Mouse (Mus musculus) MEL (cell line): ENCODE data around the gene Mobp. TPM values are rescaled to one million over a fixed set of nuclear protein-coding genes. Genes with fewer than 3 reads are reported as not detected.

Experiments
- DNase-seq: peaks from one replicate; pipeline ENCODE4 v3.0.0; 2011; ENCODE audit warnings: low read depth, low spot score
- H3K27ac ChIP-seq: 2 replicates; pipeline ENCODE4 v1.5.1; 2012; ENCODE audit warnings: low read depth, mild to moderate bottlenecking, control low read depth, low read length, moderate library complexity; ENCODE audit not compliant: control insufficient read depth
- H3K27me3 ChIP-seq, 2 experiments: fragments of 150-350 bp in 1 of 2; sonication (generic) in 1 of 2; 2 replicates each; pipeline ENCODE4 v1.6.1; 2012; ENCODE audit warnings: low read length in 2 of 2, mild to moderate bottlenecking in 2 of 2, improper control_type of control experiment in 1 of 2, moderate library complexity in 1 of 2; ENCODE audit not compliant: insufficient read depth in 2 of 2, control insufficient read depth in 1 of 2
- H3K36me3 ChIP-seq, 2 experiments: 2 replicates each; pipeline ENCODE4 v1.6.1; 2012 to 2014; ENCODE audit warnings: low read length in 2 of 2, improper control_type of control experiment in 1 of 2, inconsistent platforms in 1 of 2, mild to moderate bottlenecking in 1 of 2; ENCODE audit not compliant: insufficient read depth in 2 of 2, control insufficient read depth in 1 of 2
- H3K4me1 ChIP-seq, 2 experiments: fragments of 150-350 bp in 1 of 2; sonication (generic) in 1 of 2; 2 replicates each; pipeline ENCODE4 v1.6.1; 2012; ENCODE audit warnings: low read length in 2 of 2, improper control_type of control experiment in 1 of 2, mild to moderate bottlenecking in 1 of 2; ENCODE audit not compliant: insufficient read depth in 2 of 2, control insufficient read depth in 1 of 2
- H3K4me3 ChIP-seq, 2 experiments: fragments of 150-350 bp in 1 of 2; sonication (generic) in 1 of 2; 2 replicates each; pipeline ENCODE4 v1.5.1; 2012; ENCODE audit warnings: low read depth in 2 of 2, low read length in 2 of 2, mild to moderate bottlenecking in 2 of 2, moderate library complexity in 2 of 2, control low read depth in 1 of 2, improper control_type of control experiment in 1 of 2; ENCODE audit not compliant: control insufficient read depth in 1 of 2, insufficient read depth in 1 of 2
- H3K79me2 ChIP-seq: 2 replicates; pipeline ENCODE4 v1.6.1; 2012; ENCODE audit warnings: mild to moderate bottlenecking, low read length, moderate library complexity; ENCODE audit not compliant: control insufficient read depth, poor library complexity, insufficient read depth
- H3K9ac ChIP-seq: 2 replicates; pipeline ENCODE4 v1.6.1; 2012; ENCODE audit warnings: low read depth, mild to moderate bottlenecking, control low read depth, low read length, moderate library complexity; ENCODE audit not compliant: control insufficient read depth, poor library complexity, severe bottlenecking
- H3K9me3 ChIP-seq: fragments of 150-350 bp; sonication (generic); replicated peaks from 2 replicates; pipeline ENCODE4 v1.6.1; 2012; ENCODE audit warnings: mild to moderate bottlenecking, low read length, improper control_type of control experiment, moderate library complexity; ENCODE audit not compliant: insufficient read depth
- BHLHE40 ChIP-seq: IDR thresholded peaks from 2 replicates; pipeline ENCODE4 v1.6.1; 2012; ENCODE audit warnings: low read depth, mild to moderate bottlenecking, inconsistent platforms, low read length, improper control_type of control experiment, borderline replicate concordance
- CHD1 ChIP-seq: IDR thresholded peaks from 2 replicates; pipeline ENCODE4 v1.6.1; 2012; ENCODE audit warnings: low read depth, mild to moderate bottlenecking, inconsistent platforms, low read length, improper control_type of control experiment
- CHD2 ChIP-seq: IDR thresholded peaks from 2 replicates; pipeline ENCODE4 v1.6.1; 2011; ENCODE audit warnings: low read length, improper control_type of control experiment
- CTCF ChIP-seq, 3 experiments: IDR thresholded peaks in 2 of 3; conservative IDR thresholded peaks in 1 of 3; 2 replicates each; pipeline ENCODE4 v1.5.1; 2011 to 2012; ENCODE audit warnings: low read length in 3 of 3, low read depth in 2 of 3, mild to moderate bottlenecking in 2 of 3, improper control_type of control experiment in 1 of 3, inconsistent platforms in 1 of 3, mixed read lengths in 1 of 3, moderate library complexity in 1 of 3; ENCODE audit not compliant: control insufficient read depth in 1 of 3, insufficient read depth in 1 of 3, poor library complexity in 1 of 3, severe bottlenecking in 1 of 3
- E2F4 ChIP-seq: IDR thresholded peaks from 2 replicates; pipeline ENCODE4 v1.6.1; 2011; ENCODE audit warnings: low read depth, low read length, improper control_type of control experiment, borderline replicate concordance
- ELF1 ChIP-seq: IDR thresholded peaks from 2 replicates; pipeline ENCODE4 v1.6.1; 2014; ENCODE audit warnings: low read depth, mild to moderate bottlenecking, inconsistent platforms, low read length, improper control_type of control experiment, moderate library complexity
- EP300 ChIP-seq, 2 experiments: IDR thresholded peaks; 2 replicates each; pipeline ENCODE4 v1.6.1; 2011; ENCODE audit warnings: improper control_type of control experiment in 2 of 2, low read length in 2 of 2, low read depth in 1 of 2, mild to moderate bottlenecking in 1 of 2
- ETS1 ChIP-seq: IDR thresholded peaks from 2 replicates; pipeline ENCODE4 v1.6.1; 2012; ENCODE audit warnings: low read depth, mild to moderate bottlenecking, inconsistent platforms, low read length, improper control_type of control experiment, moderate library complexity
- GABPA ChIP-seq: IDR thresholded peaks from 2 replicates; pipeline ENCODE4 v1.6.1; 2012; ENCODE audit warnings: low read depth, mild to moderate bottlenecking, inconsistent platforms, low read length, improper control_type of control experiment, moderate library complexity
- GATA1 ChIP-seq: IDR thresholded peaks from 2 replicates; pipeline ENCODE4 v1.6.1; 2011; ENCODE audit warnings: low read depth, low read length, improper control_type of control experiment
- HCFC1 ChIP-seq: IDR thresholded peaks from 2 replicates; pipeline ENCODE4 v1.6.1; 2012; ENCODE audit warnings: low read depth, mild to moderate bottlenecking, inconsistent platforms, low read length, improper control_type of control experiment, moderate library complexity
- JUND ChIP-seq: IDR thresholded peaks from 2 replicates; pipeline ENCODE4 v1.6.1; 2011; ENCODE audit warnings: low read depth, mild to moderate bottlenecking, improper control_type of control experiment, low read length
- KAT2A ChIP-seq: conservative IDR thresholded peaks from 2 replicates; pipeline ENCODE4 v1.6.1; 2012; ENCODE audit warnings: low read depth, low read length, improper control_type of control experiment, inconsistent platforms
- MAFK ChIP-seq: IDR thresholded peaks from 2 replicates; pipeline ENCODE4 v1.6.1; 2011; ENCODE audit warnings: low read depth, mild to moderate bottlenecking, low read length, improper control_type of control experiment, borderline replicate concordance
- MAX ChIP-seq: IDR thresholded peaks from 2 replicates; pipeline ENCODE4 v1.6.1; 2011; ENCODE audit warnings: low read length, improper control_type of control experiment
- MAZ ChIP-seq: IDR thresholded peaks from 2 replicates; pipeline ENCODE4 v1.6.1; 2012; ENCODE audit warnings: low read depth, mild to moderate bottlenecking, inconsistent platforms, low read length, improper control_type of control experiment
- MEF2A ChIP-seq: IDR thresholded peaks from 2 replicates; pipeline ENCODE4 v1.6.1; 2014; ENCODE audit warnings: low read depth, mild to moderate bottlenecking, inconsistent platforms, low read length, improper control_type of control experiment; ENCODE audit not compliant: poor library complexity, insufficient replicate concordance, severe bottlenecking; ENCODE audit errors: extremely low read depth
- MYB ChIP-seq: IDR thresholded peaks from 2 replicates; pipeline ENCODE4 v1.6.1; 2011; ENCODE audit warnings: mild to moderate bottlenecking, low read depth, low read length, improper control_type of control experiment
- NELFE ChIP-seq: IDR thresholded peaks from 2 replicates; pipeline ENCODE4 v1.6.1; 2011; ENCODE audit warnings: low read depth, low read length, improper control_type of control experiment
- NRF1 ChIP-seq: IDR thresholded peaks from 2 replicates; pipeline ENCODE4 v1.6.1; 2014; ENCODE audit warnings: low read depth, mild to moderate bottlenecking, inconsistent platforms, low read length, improper control_type of control experiment, moderate library complexity; ENCODE audit not compliant: poor library complexity, insufficient read depth, severe bottlenecking
- POLR2A ChIP-seq, 2 experiments: IDR thresholded peaks; 2 replicates each; pipeline ENCODE4 v1.6.1; 2011 to 2012; ENCODE audit warnings: low read length in 2 of 2, mild to moderate bottlenecking in 2 of 2, control low read depth in 1 of 2, improper control_type of control experiment in 1 of 2, low read depth in 1 of 2, moderate library complexity in 1 of 2; ENCODE audit not compliant: control insufficient read depth in 1 of 2, insufficient read depth in 1 of 2, poor library complexity in 1 of 2
- POLR2AphosphoS2 ChIP-seq: IDR thresholded peaks from 2 replicates; pipeline ENCODE4 v1.6.1; 2011; ENCODE audit warnings: low read length, improper control_type of control experiment
- POLR2AphosphoS5 ChIP-seq: IDR thresholded peaks from 2 replicates; pipeline ENCODE4 v1.6.1; 2012; ENCODE audit warnings: low read depth, borderline replicate concordance, mild to moderate bottlenecking, inconsistent platforms, low read length, moderate library complexity, mixed read lengths
- RAD21 ChIP-seq: IDR thresholded peaks from 2 replicates; pipeline ENCODE4 v1.6.1; 2011; ENCODE audit warnings: mild to moderate bottlenecking, low read depth, low read length, improper control_type of control experiment
- RCOR1 ChIP-seq: IDR thresholded peaks from 2 replicates; pipeline ENCODE4 v1.6.1; 2012; ENCODE audit warnings: low read depth, mild to moderate bottlenecking, inconsistent platforms, low read length, improper control_type of control experiment
- SIN3A ChIP-seq: IDR thresholded peaks from 2 replicates; pipeline ENCODE4 v1.6.1; 2012; ENCODE audit warnings: low read length, improper control_type of control experiment, inconsistent platforms
- SMC3 ChIP-seq: IDR thresholded peaks from 2 replicates; pipeline ENCODE4 v1.6.1; 2011; ENCODE audit warnings: low read depth, low read length, improper control_type of control experiment
- TAL1 ChIP-seq: IDR thresholded peaks from 2 replicates; pipeline ENCODE4 v1.6.1; 2012; ENCODE audit warnings: mild to moderate bottlenecking, inconsistent platforms, low read length, moderate library complexity, mixed read lengths
- TBP ChIP-seq: IDR thresholded peaks from 2 replicates; pipeline ENCODE4 v1.8.0; 2011; ENCODE audit warnings: low read depth, low read length, improper control_type of control experiment
- TCF12 ChIP-seq: IDR thresholded peaks from 2 replicates; pipeline ENCODE4 v1.6.1; 2014; ENCODE audit warnings: low read depth, mild to moderate bottlenecking, inconsistent platforms, low read length, improper control_type of control experiment, moderate library complexity
- UBTF ChIP-seq: IDR thresholded peaks from 2 replicates; pipeline ENCODE4 v1.6.1; 2012; ENCODE audit warnings: low read depth, mild to moderate bottlenecking, inconsistent platforms, low read length, improper control_type of control experiment, moderate library complexity, borderline replicate concordance; ENCODE audit not compliant: insufficient read depth
- USF1 ChIP-seq: IDR thresholded peaks from 2 replicates; pipeline ENCODE4 v1.6.1; 2014; ENCODE audit warnings: low read depth, mild to moderate bottlenecking, inconsistent platforms, low read length, improper control_type of control experiment, moderate library complexity
- USF2 ChIP-seq, 2 experiments: IDR thresholded peaks; 2 replicates each; pipeline ENCODE4 v1.6.1; 2011 to 2012; ENCODE audit warnings: improper control_type of control experiment in 2 of 2, low read length in 2 of 2, borderline replicate concordance in 1 of 2, inconsistent platforms in 1 of 2, low read depth in 1 of 2, mild to moderate bottlenecking in 1 of 2; ENCODE audit not compliant: insufficient read depth in 1 of 2
- ZKSCAN1 ChIP-seq: IDR thresholded peaks from 2 replicates; pipeline ENCODE4 v1.6.1; 2012; ENCODE audit warnings: low read depth, mild to moderate bottlenecking, inconsistent platforms, low read length, improper control_type of control experiment, moderate library complexity
- ZNF384 ChIP-seq: IDR thresholded peaks from 2 replicates; pipeline ENCODE4 v1.6.1; 2012; ENCODE audit warnings: low read depth, mild to moderate bottlenecking, inconsistent platforms, low read length, improper control_type of control experiment
- polyA plus RNA-seq, 2 experiments: library from polyadenylated mRNA; stranded (reverse) in 1 of 2; unstranded in 1 of 2; fragments of >175 nt in 1 of 2; fragments of >200 nt in 1 of 2; gene quantifications; 2 replicates each; pipeline versions ENCODE4 v1.2.1 to v1.2.4; 2012; ENCODE audit warnings: low replicate concordance in 2 of 2, low read depth in 1 of 2; ENCODE audit not compliant: insufficient read length in 2 of 2, insufficient read depth in 1 of 2, missing spikeins in 1 of 2
- total RNA-seq: library from RNA; depleted of rRNA; stranded (reverse); fragments of 300-350 nt; gene quantifications from 2 replicates; pipeline ENCODE4 v1.2.3, GENCODE M21; 2012

Gene Mobp
- total and polyA plus RNA-seq, 3 experiments: not detected

- H3K9ac ChIP-seq: peak within 1 kb of the TSS; percentile 98
- H3K27ac ChIP-seq: peak within 1 kb of the TSS; percentile 97
- peaks cover 27% of the 10 kb centered on the region for H3K79me2 ChIP-seq
- peaks cover 0 to 29% of the 10 kb centered on the region in 2 experiments; a peak in 2 of 4 replicates for H3K36me3 ChIP-seq
- peak within 1 kb of the TSS; percentile 79 to 89 for H3K4me3 ChIP-seq
- H3K27me3 ChIP-seq: no peaks in the 10 kb centered on the region
- H3K9me3 ChIP-seq: no peaks in the 10 kb centered on the region
- DNase-seq: peak; percentile 97
- H3K4me1 ChIP-seq: peaks cover 14 to 31% of the 10 kb centered on the region in 2 experiments
- TF ChIP-seq HCFC1: peak; percentile 77
- TF ChIP-seq ELF1: peak; percentile 80
- no peak for TF ChIP-seq TAL1
- TF ChIP-seq BHLHE40: no peak
- no peak for TF ChIP-seq ZKSCAN1
- peak; percentile 87; the same call in 1 of the 2 replicates for TF ChIP-seq POLR2AphosphoS2
- TF ChIP-seq CHD2: no peak
- no peak for TF ChIP-seq EP300 (IDR thresholded peaks at IDR 0.05; ENCODE audit: low read depth in 1 of 2, low read length in 2 of 2)
- TF ChIP-seq POLR2A (IDR thresholded peaks at IDR 0.05; ENCODE audit: control insufficient read depth in 1 of 2, insufficient read depth in 1 of 2, low read depth in 1 of 2, low read length in 2 of 2, poor library complexity in 1 of 2): peak; percentile 82 to 94
- no peak for TF ChIP-seq MAX
- TF ChIP-seq ETS1: peak; percentile 25; the same call in 1 of the 2 replicates
- TF ChIP-seq MAFK: no peak
- TF ChIP-seq GABPA: no peak
- peak; percentile 56; the same call in 1 of the 2 replicates for TF ChIP-seq TBP
- no peak for TF ChIP-seq USF1
- TF ChIP-seq RAD21: peak; percentile 69
- no peak for TF ChIP-seq MYB
- peak; percentile 92 for TF ChIP-seq NELFE
- TF ChIP-seq KAT2A: no peak
- peak; percentile 59 to 89 (median 77) for TF ChIP-seq CTCF (IDR thresholded peaks at IDR 0.05 in 2 of 3, conservative IDR thresholded peaks at IDR 0.05 in 1 of 3; ENCODE audit: control insufficient read depth in 1 of 3, insufficient read depth in 1 of 3, low read depth in 2 of 3, low read length in 3 of 3, poor library complexity in 1 of 3, severe bottlenecking in 1 of 3)
- TF ChIP-seq UBTF: peak; percentile 88; the same call in 1 of the 2 replicates
- peak; percentile 58; the same call in 1 of the 2 replicates for TF ChIP-seq TCF12
- no peak; the same call in 1 of the 2 replicates for TF ChIP-seq CHD1
- TF ChIP-seq E2F4: no peak
- TF ChIP-seq USF2 (IDR thresholded peaks at IDR 0.05; ENCODE audit: borderline replicate concordance in 1 of 2, insufficient read depth in 1 of 2, low read depth in 1 of 2, low read length in 2 of 2): no peak
- TF ChIP-seq RCOR1: no peak
- TF ChIP-seq MAZ: no peak
- TF ChIP-seq SMC3: peak; percentile 72
- no peak for TF ChIP-seq JUND
- TF ChIP-seq GATA1: no peak
- peak; percentile 6; the same call in 1 of the 2 replicates for TF ChIP-seq NRF1
- no peak for TF ChIP-seq POLR2AphosphoS5
- TF ChIP-seq SIN3A: peak; percentile 58
- TF ChIP-seq MEF2A: no peak
- peak; percentile 92 for TF ChIP-seq ZNF384
Observed at GRCm38 (mm10) chr9:120110211-120111018, 39.1 kb upstream of the Mobp start, which contains the start of gene Slc25a38. Gene Slc25a38, plus strand, starts transcription at chr9:120110374.
